21 mouse cellular contexts compared by ENCODE assay signal in the genomic region with DNA sequence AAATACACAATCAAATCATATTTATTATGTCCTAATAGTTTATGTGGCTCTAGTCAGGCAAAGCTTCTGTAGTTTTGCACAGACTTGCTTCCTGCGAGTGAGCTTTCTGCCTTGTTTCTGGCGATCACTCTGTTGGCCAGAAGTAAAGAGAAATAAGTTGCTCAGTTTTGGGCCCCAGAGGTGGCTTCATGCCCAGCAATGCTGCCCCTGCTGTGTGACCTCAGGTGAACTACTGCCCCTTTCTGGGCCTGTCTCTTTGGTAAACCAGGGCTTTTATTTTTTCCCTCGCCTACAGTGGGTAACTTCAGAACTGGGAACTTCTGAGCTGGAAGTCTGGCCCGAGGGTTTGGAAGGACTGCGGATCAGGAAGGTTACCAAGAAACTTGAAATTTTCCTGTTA. TPM values are rescaled to one million over a fixed set of nuclear protein-coding genes. Genes with fewer than 3 reads are reported as not detected.
DNase-seq lines count a peak whose midpoint lies in the region; ATAC-seq and TF ChIP-seq lines count a peak whose summit lies in the region.
"Had no signal": no experiment of that assay in that cellular context is flagged by ENCODE, and none has a peak within 500 bp of the region (broad histone marks: within the 10 kb centered on the region; RNA-seq: fewer than 3 reads in every experiment).

No protein-coding gene starts in this region.

- H3K36me3 ChIP-seq in forebrain, embryonic 10.5 days (replicated peaks), result no peaks in the 10 kb centered on the region
- H3K36me3 ChIP-seq in forebrain, embryonic 14.5 days (ENCODE audit: control insufficient read depth, insufficient read depth, low read length), result no peaks in the 10 kb centered on the region
- H3K36me3 ChIP-seq in hindbrain, embryonic 15.5 days, result no peaks in the 10 kb centered on the region
- no peaks in the 10 kb centered on the region for H3K36me3 ChIP-seq in hindbrain, embryonic 16.5 days (ENCODE audit: control insufficient read depth, insufficient read depth, low read length)
- H3K36me3 ChIP-seq in midbrain, embryonic 10.5 days, result no peaks in the 10 kb centered on the region
- no peaks in the 10 kb centered on the region for H3K36me3 ChIP-seq in midbrain, embryonic 13.5 days
- no peaks in the 10 kb centered on the region for H3K36me3 ChIP-seq in embryonic facial prominence, embryonic 10.5 days (replicated peaks)
- H3K36me3 ChIP-seq: forebrain, embryonic 15.5 days; hindbrain, embryonic 10.5 days had no signal

- no peak for ATAC-seq in forebrain, embryonic 14.5 days
- no peak for ATAC-seq in hindbrain, embryonic 15.5 days (ENCODE audit: low FRiP score, low read depth)
- no peak for ATAC-seq in hindbrain, embryonic 16.5 days
- ATAC-seq in midbrain, embryonic 13.5 days, result no peak
- ATAC-seq: activated CD4-positive, CD25-positive, alpha-beta regulatory T cell, adult 4 months; forebrain, embryonic 15.5 days; intestine, embryonic 16.5 days had no signal

- peaks cover 54% of the 10 kb centered on the region for H3K4me1 ChIP-seq in forebrain, embryonic 10.5 days
- H3K4me1 ChIP-seq in forebrain, embryonic 14.5 days (ENCODE audit: control insufficient read depth, insufficient read depth, low read length), result peaks cover 20% of the 10 kb centered on the region
- H3K4me1 ChIP-seq in hindbrain, embryonic 15.5 days (replicated peaks), result peaks cover 27% of the 10 kb centered on the region
- H3K4me1 ChIP-seq in hindbrain, embryonic 16.5 days (ENCODE audit: control insufficient read depth, insufficient read depth, low read depth, low read length), result peaks cover 22% of the 10 kb centered on the region
- H3K4me1 ChIP-seq in midbrain, embryonic 10.5 days, result peaks cover 62% of the 10 kb centered on the region
- peaks cover 41% of the 10 kb centered on the region for H3K4me1 ChIP-seq in midbrain, embryonic 13.5 days (replicated peaks)
- H3K4me1 ChIP-seq in bone marrow macrophage, adult 2 months (ENCODE audit: control insufficient read depth, insufficient read depth, low read length), result peaks cover 31% of the 10 kb centered on the region
- H3K4me1 ChIP-seq in embryonic facial prominence, embryonic 10.5 days, result peaks cover 34% of the 10 kb centered on the region

- H3K4me2 ChIP-seq in forebrain, embryonic 14.5 days (ENCODE audit: low read length), result no peak overlapping the region
- no peak overlapping the region for H3K4me2 ChIP-seq in hindbrain, embryonic 15.5 days
- H3K4me2 ChIP-seq in hindbrain, embryonic 16.5 days (ENCODE audit: low read length), result no peak overlapping the region
- H3K4me2 ChIP-seq in midbrain, embryonic 13.5 days (replicated peaks), result no peak overlapping the region
- H3K4me2 ChIP-seq: forebrain, embryonic 15.5 days had no signal

- no peak for DNase-seq in forebrain, embryonic 10.5 days (ENCODE audit: extremely low spot score, low spot score)
- no peak for DNase-seq in forebrain, embryonic 14.5 days (ENCODE audit: low spot score)
- no peak for DNase-seq in midbrain, embryonic 10.5 days (ENCODE audit: low spot score)
- DNase-seq in embryonic facial prominence, embryonic 10.5 days (ENCODE audit: low spot score), result no peak
- DNase-seq: adrenal gland, postnatal 25 days; cerebellum, adult 2 months; cerebellum, postnatal 36 days; left cerebral cortex, postnatal 4 days; liver; lung, adult 18-20 months; lung, postnatal 14 days; thymus, postnatal 36 days had no signal

- no peaks in the 10 kb centered on the region for H3K9me3 ChIP-seq in forebrain, embryonic 10.5 days
- no peaks in the 10 kb centered on the region for H3K9me3 ChIP-seq in forebrain, embryonic 14.5 days (replicated peaks; ENCODE audit: control insufficient read depth, low read length)
- no peaks in the 10 kb centered on the region for H3K9me3 ChIP-seq in hindbrain, embryonic 15.5 days
- no peaks in the 10 kb centered on the region for H3K9me3 ChIP-seq in hindbrain, embryonic 16.5 days (ENCODE audit: control insufficient read depth, low read length)
- no peaks in the 10 kb centered on the region for H3K9me3 ChIP-seq in midbrain, embryonic 10.5 days (replicated peaks)
- no peaks in the 10 kb centered on the region for H3K9me3 ChIP-seq in midbrain, embryonic 13.5 days
- no peaks in the 10 kb centered on the region for H3K9me3 ChIP-seq in embryonic facial prominence, embryonic 10.5 days
- H3K9me3 ChIP-seq: forebrain, embryonic 15.5 days; hindbrain, embryonic 10.5 days; megakaryocyte, embryonic 14.5 days had no signal

- no peak for TF ChIP-seq CTCF in bone marrow macrophage, adult 2 months (IDR thresholded peaks at IDR 0.05; ENCODE audit: low read depth, low read length)

- WGBS in forebrain, embryonic 10.5 days, result 61% methylated on average over 5 of the region's 5 CpGs
- WGBS in forebrain, embryonic 14.5 days, result 59% methylated on average over 5 of the region's 5 CpGs
- 59% methylated on average over 5 of the region's 5 CpGs for WGBS in hindbrain, embryonic 15.5 days
- 56% methylated on average over 5 of the region's 5 CpGs for WGBS in hindbrain, embryonic 16.5 days
- 71% methylated on average over 5 of the region's 5 CpGs for WGBS in midbrain, embryonic 10.5 days
- WGBS in midbrain, embryonic 13.5 days, result 55% methylated on average over 5 of the region's 5 CpGs
- WGBS in embryonic facial prominence, embryonic 10.5 days, result 58% methylated on average over 5 of the region's 5 CpGs

- no peak overlapping the region for H3K9ac ChIP-seq in forebrain, embryonic 14.5 days (ENCODE audit: low read length)
- H3K9ac ChIP-seq in hindbrain, embryonic 15.5 days, result no peak overlapping the region
- H3K9ac ChIP-seq in hindbrain, embryonic 16.5 days (ENCODE audit: low read depth, low read length), result no peak overlapping the region
- H3K9ac ChIP-seq in midbrain, embryonic 13.5 days (replicated peaks), result no peak overlapping the region
- H3K9ac ChIP-seq: forebrain, embryonic 15.5 days had no signal

- H3K4me3 ChIP-seq in forebrain, embryonic 10.5 days, result no peak overlapping the region
- H3K4me3 ChIP-seq in forebrain, embryonic 14.5 days (ENCODE audit: low read depth, low read length), result no peak overlapping the region
- H3K4me3 ChIP-seq in hindbrain, embryonic 15.5 days, result no peak overlapping the region
- H3K4me3 ChIP-seq in hindbrain, embryonic 16.5 days (ENCODE audit: low read length), result no peak overlapping the region
- no peak overlapping the region for H3K4me3 ChIP-seq in midbrain, embryonic 10.5 days
- no peak overlapping the region for H3K4me3 ChIP-seq in midbrain, embryonic 13.5 days (replicated peaks)
- H3K4me3 ChIP-seq in bone marrow macrophage, adult 2 months (ENCODE audit: insufficient read depth, low read length), result peak overlapping the region; percentile 15; the same call in 1 of the 2 replicates
- H3K4me3 ChIP-seq in embryonic facial prominence, embryonic 10.5 days, result no peak overlapping the region
- H3K4me3 ChIP-seq: forebrain, embryonic 15.5 days; hindbrain, embryonic 10.5 days; megakaryocyte, embryonic 14.5 days had no signal

- H3K27ac ChIP-seq in forebrain, embryonic 10.5 days, result peak overlapping the region; percentile 41; the same call in 1 of the 2 replicates
- H3K27ac ChIP-seq in forebrain, embryonic 14.5 days (ENCODE audit: low read depth, low read length), result no peak overlapping the region; the same call in 1 of the 2 replicates
- 0 out of 2 replicates have a peak overlapping the region, but pooled peaks have one; percentile 2 for H3K27ac ChIP-seq in hindbrain, embryonic 15.5 days (replicated peaks)
- no peak overlapping the region for H3K27ac ChIP-seq in hindbrain, embryonic 16.5 days (ENCODE audit: low read depth, low read length)
- H3K27ac ChIP-seq in midbrain, embryonic 10.5 days (replicated peaks), result peak overlapping the region; percentile 91
- no peak overlapping the region for H3K27ac ChIP-seq in midbrain, embryonic 13.5 days
- H3K27ac ChIP-seq in bone marrow macrophage, adult 2 months (ENCODE audit: insufficient read depth, low read depth, low read length), result peak overlapping the region; percentile 79
- H3K27ac ChIP-seq in embryonic facial prominence, embryonic 10.5 days (replicated peaks), result no peak overlapping the region
- H3K27ac ChIP-seq: forebrain, embryonic 15.5 days had no signal

- TF ChIP-seq POLR2A in bone marrow macrophage, adult 2 months (IDR thresholded peaks at IDR 0.05; ENCODE audit: borderline replicate concordance, low read depth, low read length), result no peak

- no peaks in the 10 kb centered on the region for H3K27me3 ChIP-seq in forebrain, embryonic 10.5 days (ENCODE audit: poor library complexity, severe bottlenecking)
- no peaks in the 10 kb centered on the region for H3K27me3 ChIP-seq in forebrain, embryonic 14.5 days (replicated peaks; ENCODE audit: control insufficient read depth, insufficient read depth, low read length)
- no peaks in the 10 kb centered on the region for H3K27me3 ChIP-seq in hindbrain, embryonic 15.5 days
- H3K27me3 ChIP-seq in hindbrain, embryonic 16.5 days (replicated peaks; ENCODE audit: control insufficient read depth, insufficient read depth, low read length), result no peaks in the 10 kb centered on the region
- H3K27me3 ChIP-seq in midbrain, embryonic 10.5 days (ENCODE audit: low read depth, poor library complexity, severe bottlenecking), result peaks cover 36% of the 10 kb centered on the region
- H3K27me3 ChIP-seq in midbrain, embryonic 13.5 days, result peaks cover 20% of the 10 kb centered on the region; the same call in 1 of the 2 replicates
- no peaks in the 10 kb centered on the region for H3K27me3 ChIP-seq in embryonic facial prominence, embryonic 10.5 days (replicated peaks; ENCODE audit: low read depth, poor library complexity, severe bottlenecking)
- H3K27me3 ChIP-seq: forebrain, embryonic 15.5 days had no signal

RNA-seq across cellular contexts. Expression of a gene that starts 16.3 kb away (rescaled TPM):
- 16.2 and 16.3 TPM in 2 replicates for polyA plus RNA-seq in forebrain, embryonic 10.5 days (2016; fragmentation: Nextera tagmentation; extraction: Ambion mirVana)
- 18.0 and 26.0 TPM in 2 replicates for polyA plus RNA-seq in forebrain, embryonic 14.5 days (2014; fragmentation: Nextera tagmentation; extraction: Ambion mirVana)
- 19.4 and 26.4 TPM in 2 replicates for polyA plus RNA-seq in hindbrain, embryonic 15.5 days (2015; fragmentation: Nextera tagmentation; extraction: Ambion mirVana)
- 22.7 and 23.5 TPM in 2 replicates for polyA plus RNA-seq in hindbrain, embryonic 16.5 days (2015; fragmentation: Nextera tagmentation; extraction: Ambion mirVana)
- polyA plus RNA-seq in midbrain, embryonic 10.5 days (2016; fragmentation: Nextera tagmentation; extraction: Ambion mirVana), result 13.6 and 17.6 TPM in 2 replicates
- 9.8 and 12.3 TPM in 2 replicates for polyA plus RNA-seq in midbrain, embryonic 13.5 days (2015; fragmentation: Nextera tagmentation; extraction: Ambion mirVana)
- polyA plus RNA-seq in bone marrow macrophage, adult 2 months (2012; ENCODE audit: insufficient read depth, insufficient read length, missing spikeins), result 43.6 and 45.7 TPM in 2 replicates
- polyA plus RNA-seq in embryonic facial prominence, embryonic 10.5 days (2016; fragmentation: Nextera tagmentation; extraction: Ambion mirVana), result 9.1 and 9.9 TPM in 2 replicates

RNA-seq across cellular contexts. Expression of a gene that starts 52.7 kb away (rescaled TPM):
- polyA plus RNA-seq in forebrain, embryonic 10.5 days (2016; fragmentation: Nextera tagmentation; extraction: Ambion mirVana), result 48.3 and 48.9 TPM in 2 replicates
- 46.4 and 47.6 TPM in 2 replicates for polyA plus RNA-seq in forebrain, embryonic 14.5 days (2014; fragmentation: Nextera tagmentation; extraction: Ambion mirVana)
- polyA plus RNA-seq in hindbrain, embryonic 15.5 days (2015; fragmentation: Nextera tagmentation; extraction: Ambion mirVana), result 45.5 and 48.7 TPM in 2 replicates
- polyA plus RNA-seq in hindbrain, embryonic 16.5 days (2015; fragmentation: Nextera tagmentation; extraction: Ambion mirVana), result 45.0 and 48.1 TPM in 2 replicates
- 45.2 and 49.5 TPM in 2 replicates for polyA plus RNA-seq in midbrain, embryonic 10.5 days (2016; fragmentation: Nextera tagmentation; extraction: Ambion mirVana)
- polyA plus RNA-seq in midbrain, embryonic 13.5 days (2015; fragmentation: Nextera tagmentation; extraction: Ambion mirVana), result 56.6 and 57.3 TPM in 2 replicates
- 22.0 and 23.8 TPM in 2 replicates for polyA plus RNA-seq in bone marrow macrophage, adult 2 months (2012; ENCODE audit: insufficient read depth, insufficient read length, missing spikeins)
- polyA plus RNA-seq in embryonic facial prominence, embryonic 10.5 days (2016; fragmentation: Nextera tagmentation; extraction: Ambion mirVana), result 43.8 and 47.1 TPM in 2 replicates

RNA-seq across cellular contexts. Expression of a gene that starts 52.8 kb away (rescaled TPM):
- polyA plus RNA-seq in forebrain, embryonic 10.5 days (2016; fragmentation: Nextera tagmentation; extraction: Ambion mirVana), result 90.1 and 90.5 TPM in 2 replicates
- 96.2 and 108 TPM in 2 replicates for polyA plus RNA-seq in forebrain, embryonic 14.5 days (2014; fragmentation: Nextera tagmentation; extraction: Ambion mirVana)
- 63.8 and 69.1 TPM in 2 replicates for polyA plus RNA-seq in hindbrain, embryonic 15.5 days (2015; fragmentation: Nextera tagmentation; extraction: Ambion mirVana)
- 67.4 and 67.9 TPM in 2 replicates for polyA plus RNA-seq in hindbrain, embryonic 16.5 days (2015; fragmentation: Nextera tagmentation; extraction: Ambion mirVana)
- polyA plus RNA-seq in midbrain, embryonic 10.5 days (2016; fragmentation: Nextera tagmentation; extraction: Ambion mirVana), result 91.8 and 98.8 TPM in 2 replicates
- 96.4 and 106 TPM in 2 replicates for polyA plus RNA-seq in midbrain, embryonic 13.5 days (2015; fragmentation: Nextera tagmentation; extraction: Ambion mirVana)
- polyA plus RNA-seq in bone marrow macrophage, adult 2 months (2012; ENCODE audit: insufficient read depth, insufficient read length, missing spikeins), result 77.1 and 77.4 TPM in 2 replicates
- polyA plus RNA-seq in embryonic facial prominence, embryonic 10.5 days (2016; fragmentation: Nextera tagmentation; extraction: Ambion mirVana), result 82.6 and 93.1 TPM in 2 replicates

Comparison
In these comparisons a context has a peak if more than half of its experiments do, and no peak if none do; other contexts are left out.
1. H3K27ac ChIP-seq: peak in forebrain, embryonic 10.5 days (single experiment), hindbrain, embryonic 15.5 days (single experiment), midbrain, embryonic 10.5 days (single experiment) and bone marrow macrophage, adult 2 months (single experiment); none in forebrain, embryonic 14.5 days (single experiment), hindbrain, embryonic 16.5 days (single experiment), midbrain, embryonic 13.5 days (single experiment) and embryonic facial prominence, embryonic 10.5 days (single experiment).